Mouse (Mus musculus): Measurements from ENCODE around the gene Clcn3.

DNA sequence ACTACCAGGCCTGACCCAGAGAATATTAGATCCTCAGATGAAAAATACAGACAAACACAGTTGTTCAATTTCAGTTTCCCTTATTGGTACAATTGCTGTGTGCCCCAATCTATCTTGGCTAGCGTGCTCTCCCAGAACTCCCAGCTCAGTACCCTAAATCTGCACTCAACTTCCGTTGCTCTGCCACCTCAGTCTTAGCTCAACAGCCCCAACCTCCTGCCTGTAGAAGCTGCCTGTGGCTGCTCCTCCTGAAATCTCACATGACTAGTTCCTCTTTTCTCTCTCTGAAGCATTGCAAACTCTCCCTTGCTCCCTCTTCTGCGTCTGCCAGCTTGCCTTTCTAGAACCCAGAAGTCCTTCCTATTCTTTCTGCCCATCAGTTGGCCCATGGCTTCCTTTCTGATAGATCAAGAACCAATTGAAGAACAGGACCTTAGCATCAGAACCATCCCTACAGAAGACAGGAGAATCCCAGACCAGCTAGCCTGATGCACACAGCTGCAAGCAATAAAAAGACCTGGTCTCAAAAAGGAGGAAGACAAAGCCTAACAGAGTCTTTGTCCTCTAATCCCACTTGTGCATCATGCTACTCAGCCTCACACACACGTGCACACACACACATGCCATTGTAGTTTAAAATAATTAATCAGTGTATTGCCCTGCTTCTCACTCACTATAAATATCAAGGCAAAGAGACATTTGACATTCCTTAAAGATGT is 99.5 kb downstream of the Clcn3 start:
- TF ChIP-seq ZC3H11A (IDR thresholded peaks at IDR 0.05; ENCODE audit: borderline replicate concordance, low read depth, low read length) (no peak), CHD2 (IDR thresholded peaks at IDR 0.05; ENCODE audit: low read depth, low read length) (no peak), HCFC1 (IDR thresholded peaks at IDR 0.05; ENCODE audit: borderline replicate concordance, insufficient read depth, low read length) (no peak)

All from ES-E14 (cell line).